Mouse (Mus musculus) stomach, postnatal 0 days (tissue): ENCODE results near the gene Eif5a.

ENCODE experiments used
- CTCF ChIP-seq: IDR thresholded peaks from 2 replicates; pipeline ENCODE4 v1.5.1; 2016; ENCODE audit warnings: antibody characterized with exemption, low read depth, mild to moderate bottlenecking, moderate library complexity
- EP300 ChIP-seq: optimal IDR thresholded peaks from 2 replicates; pipeline ENCODE3; 2016; ENCODE audit warnings: antibody characterized with exemption

- TF ChIP-seq CTCF (no peak), EP300 (no peak)
Observed at GRCm38 (mm10) chr11:69934681-69935080, 12.9 kb upstream of the Eif5a start.
